Mouse (Mus musculus) cortical plate, adult 2 months (tissue): ENCODE measurements around the gene Slc24a1.

Source experiments
- CTCF ChIP-seq: fragments of 200-500 bp; IDR thresholded peaks from 2 replicates; pipeline ENCODE4 v1.5.1; 2011; ENCODE audit warnings: mild to moderate bottlenecking, control low read depth, low read length; ENCODE audit not compliant: insufficient read depth; ENCODE audit errors: extremely low read depth
- POLR2A ChIP-seq: fragments of 200-500 bp; IDR thresholded peaks from 2 replicates; pipeline ENCODE4 v1.6.1; 2011; ENCODE audit warnings: mild to moderate bottlenecking, low read length, control low read depth; ENCODE audit not compliant: insufficient read depth; ENCODE audit errors: extremely low read depth

DNA sequence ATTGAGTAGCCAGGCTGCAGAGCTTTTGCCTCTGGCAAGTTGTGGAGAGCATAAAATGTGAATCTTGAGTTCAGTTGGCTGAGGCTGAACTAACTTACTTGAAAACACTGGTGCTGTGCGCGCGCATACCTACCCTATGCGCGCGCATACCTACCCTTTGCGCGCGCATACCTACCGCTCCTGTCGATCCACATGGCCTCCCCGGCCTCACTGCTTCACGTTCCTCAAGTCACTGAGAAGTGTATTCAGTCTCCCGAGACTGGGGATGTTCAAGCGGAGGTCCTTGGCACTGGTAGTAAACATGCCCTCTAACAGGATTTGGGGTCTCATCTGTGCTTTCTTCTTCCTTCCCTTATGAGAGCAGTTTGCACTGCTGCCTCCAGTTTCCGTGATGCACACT is 32.8 kb downstream of the Slc24a1 start:
- TF ChIP-seq CTCF, result no peak
- no peak for TF ChIP-seq POLR2A
